Mouse (Mus musculus): ENCODE measurements around the gene Rcor2.

Gene Rcor2

DNA sequence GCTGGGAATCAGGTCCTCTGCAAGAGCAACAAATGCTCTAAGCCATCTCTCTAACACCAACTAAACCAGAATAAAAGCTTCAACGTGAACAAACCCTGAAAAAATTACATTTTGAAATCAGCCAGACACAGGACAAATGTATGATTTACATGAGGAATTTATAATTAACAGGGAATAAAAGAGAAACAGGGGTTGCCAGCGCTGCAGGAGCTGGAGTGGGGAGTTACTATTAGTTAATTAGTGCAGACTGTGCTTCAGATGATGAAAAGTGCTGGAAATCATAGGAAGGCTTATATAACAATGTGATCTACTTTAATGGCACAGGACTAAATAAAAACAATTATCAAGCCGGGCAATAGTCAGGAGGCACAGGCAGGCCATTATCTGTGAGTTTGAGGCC lies 54.3 kb downstream of the Rcor2 start:
- no peak for DNase-seq

All from cerebellum, postnatal 25 days (tissue).